Mouse (Mus musculus) regulatory T cell (primary cell): Measurements from ENCODE around the gene Brsk2.

Source experiments
- in situ Hi-C: fragments of 300-600 bp; cut with MboI, MseI; formaldehyde crosslinking; loops from one replicate; pipeline ENCODE4 v1.15.1; 2025; ENCODE audit warnings: high pct_unique_total_duplicates

Gene Brsk2

DNA sequence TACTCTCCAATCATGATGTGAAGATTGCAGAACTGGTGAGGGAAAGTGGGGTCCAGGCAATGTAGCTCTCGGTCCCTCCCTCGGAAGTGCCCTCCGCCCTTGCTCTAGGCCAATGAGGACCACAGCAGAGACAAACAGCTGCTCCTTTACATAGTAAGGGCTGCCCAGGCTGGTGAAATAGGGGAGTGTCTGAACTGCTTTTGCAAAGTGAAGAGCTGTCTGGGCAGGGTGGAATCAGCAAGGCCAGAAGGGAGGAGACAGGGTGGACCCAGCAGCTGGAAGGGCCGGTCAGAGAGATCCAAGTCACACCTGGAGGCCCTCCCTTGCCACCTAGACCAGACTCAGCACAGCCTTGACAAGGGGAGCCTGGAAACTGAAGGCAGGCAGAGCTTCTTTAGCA, 76.4 kb downstream of the Brsk2 start:
- in situ Hi-C loops, result no loop called here

DNA sequence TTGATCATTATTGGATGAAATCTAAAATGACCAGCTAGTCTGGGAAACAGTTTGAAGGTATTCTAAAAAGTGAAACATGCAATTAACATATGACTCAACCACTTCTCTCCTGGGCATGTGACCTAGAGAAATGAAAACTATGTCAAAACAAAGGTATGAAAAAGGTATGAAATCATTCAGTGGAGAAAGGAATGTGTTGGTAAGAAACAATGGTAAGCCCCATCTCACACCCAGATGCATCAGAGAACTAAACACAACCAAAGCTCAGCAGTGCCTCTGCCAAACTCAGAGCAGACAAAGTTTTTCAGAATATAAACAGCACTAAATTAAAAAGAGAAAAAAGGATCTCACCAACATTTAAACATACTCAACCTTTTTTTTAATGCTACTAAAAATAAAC, 80.5 kb downstream of the Brsk2 start:
- in situ Hi-C loops, result no loop called here

DNA sequence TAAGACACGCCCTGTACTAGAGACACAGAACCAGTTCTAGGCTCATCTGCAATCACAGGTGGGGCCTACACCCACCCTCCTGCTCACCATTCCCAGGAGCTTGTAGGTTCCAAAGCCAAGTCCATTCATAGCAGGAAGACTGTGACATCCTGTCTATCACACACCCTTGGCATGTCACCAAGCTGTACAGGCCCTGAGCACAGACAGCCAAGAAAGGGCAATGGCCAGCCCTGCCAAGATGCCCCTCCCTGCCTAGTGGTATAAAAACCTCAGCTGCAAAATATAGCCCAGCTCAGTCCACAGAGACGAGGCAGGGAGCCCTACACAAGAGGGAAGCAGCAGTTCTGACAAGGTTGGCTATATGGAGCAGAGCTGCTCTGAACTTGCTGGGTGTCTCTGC, 84.6 kb downstream of the Brsk2 start:
- in situ Hi-C loops, result no loop called here

DNA sequence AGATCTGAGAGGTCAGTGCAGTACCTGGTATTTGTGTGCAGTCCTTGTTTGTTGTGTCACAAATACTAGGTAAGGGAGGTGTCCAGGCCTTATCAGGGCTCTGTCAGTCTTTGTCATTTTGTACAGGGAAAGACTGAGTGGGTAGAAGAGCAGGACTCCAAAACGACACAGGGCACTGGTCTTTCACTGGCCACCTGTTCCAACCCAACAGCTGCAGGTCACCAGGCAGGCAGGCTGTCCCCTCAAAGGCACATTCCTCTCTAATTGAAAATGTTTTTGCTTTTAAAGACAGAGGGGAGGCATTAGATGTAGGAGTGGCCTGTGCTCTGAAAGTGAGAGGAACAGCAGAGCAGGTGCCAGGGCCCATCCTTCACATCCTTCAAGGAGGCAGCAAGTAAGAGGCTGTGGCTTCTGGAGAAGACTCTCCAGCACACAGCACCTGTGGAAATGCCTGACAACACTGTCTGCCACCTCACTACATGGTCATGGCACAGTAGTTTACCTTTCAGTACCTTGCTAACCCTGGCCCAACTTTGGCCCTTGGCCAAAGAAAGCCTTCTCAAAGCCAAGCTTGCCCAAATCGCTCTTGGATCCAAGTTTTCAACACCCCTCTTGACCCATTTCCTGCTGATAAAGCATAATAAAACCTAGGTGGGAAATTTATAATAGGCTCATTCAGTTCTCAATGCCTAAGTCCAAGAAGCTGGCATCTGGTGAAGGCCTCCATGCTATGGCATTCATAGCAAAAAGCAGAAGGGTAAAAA, 85.7 kb downstream of the Brsk2 start:
- in situ Hi-C loops, result no loop called here

DNA sequence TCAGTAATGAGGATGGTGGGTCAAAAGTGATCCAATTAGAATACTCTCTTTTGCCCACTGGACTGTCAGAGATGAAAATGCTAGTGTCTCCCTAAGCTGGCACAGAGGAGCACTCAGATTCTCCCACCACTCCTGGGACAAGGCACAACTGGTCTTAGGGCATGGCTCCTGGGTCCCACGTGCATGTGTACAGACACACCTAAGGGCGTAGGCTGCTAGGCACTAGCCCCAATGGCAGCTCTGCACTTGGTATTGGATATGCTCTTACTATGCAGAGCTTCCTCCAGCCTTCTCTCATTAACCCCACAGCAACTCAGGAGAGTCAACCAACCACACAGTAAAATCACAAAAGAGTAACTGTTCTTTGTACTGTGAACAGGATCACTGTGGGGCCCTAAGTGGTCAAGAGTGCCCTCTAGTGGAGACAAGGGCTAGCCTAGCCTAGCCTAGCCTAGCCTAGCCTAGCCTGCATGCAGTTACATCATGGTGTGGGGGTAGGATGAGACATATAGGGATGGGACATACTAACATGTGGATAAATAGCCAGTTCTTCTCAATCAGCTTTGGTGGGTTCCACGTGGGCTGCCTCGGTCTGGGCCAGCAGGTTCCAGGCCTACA, 88.1 kb downstream of the Brsk2 start:
- in situ Hi-C loops, result no loop called here

DNA sequence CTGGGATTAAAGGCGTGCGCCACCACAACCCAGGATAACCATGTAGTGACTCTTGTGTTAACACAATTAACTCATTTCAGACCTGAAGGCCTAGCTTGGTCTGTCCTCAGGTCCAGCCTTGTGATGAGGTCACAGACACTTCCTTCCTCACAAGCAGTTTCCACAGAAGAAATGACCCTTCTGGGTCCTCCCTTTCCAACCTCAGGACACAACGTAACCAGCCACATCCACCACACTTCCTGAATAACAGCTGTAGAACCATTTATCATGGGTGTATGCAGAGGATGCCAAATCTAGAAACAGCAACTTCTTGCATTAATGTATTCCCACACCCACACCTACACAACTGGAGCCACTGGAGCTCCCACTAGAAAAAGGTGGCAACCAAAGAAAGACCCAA, 91.2 kb downstream of the Brsk2 start:
- in situ Hi-C loops, result no loop called here

DNA sequence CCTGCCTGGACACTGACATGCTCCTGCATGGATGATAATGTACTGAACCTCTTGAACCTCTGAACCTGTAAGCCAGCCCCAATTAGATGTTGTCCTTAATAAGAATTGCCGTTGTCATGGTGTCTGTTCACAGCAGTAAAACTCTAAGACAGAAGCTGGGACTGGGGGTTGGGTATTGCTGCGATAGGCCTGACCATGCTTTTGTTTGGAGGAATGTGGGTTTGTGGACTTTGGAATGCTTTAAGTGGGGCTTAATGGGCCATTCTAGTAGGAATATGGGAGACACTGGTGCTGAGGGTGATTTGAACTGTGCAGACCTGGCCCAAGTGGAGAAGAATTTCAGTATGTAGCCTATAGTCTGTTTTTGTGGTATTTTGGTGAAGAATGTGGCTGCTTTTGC, 95.8 kb downstream of the Brsk2 start:
- in situ Hi-C loops, result no loop called here

DNA sequence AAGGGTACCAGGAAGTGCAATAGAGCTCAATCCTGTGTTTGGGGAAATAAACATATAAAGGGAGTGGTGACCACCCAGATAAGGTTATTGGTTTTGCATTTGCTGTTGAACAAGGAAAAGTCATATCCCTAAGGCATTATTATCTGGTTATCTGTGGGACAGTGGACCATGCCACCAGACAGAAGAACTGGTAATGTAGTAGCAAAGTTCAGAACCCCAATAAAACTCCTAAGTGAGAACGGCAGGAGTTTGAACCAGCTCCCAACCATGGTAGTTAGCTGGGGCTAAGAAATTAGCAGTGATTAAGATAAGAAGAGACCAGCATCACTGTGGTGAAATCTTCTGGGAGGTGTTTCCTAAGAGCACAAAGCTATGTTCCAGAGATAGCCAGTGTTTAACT, 96.4 kb downstream of the Brsk2 start:
- in situ Hi-C loops, result no loop called here

DNA sequence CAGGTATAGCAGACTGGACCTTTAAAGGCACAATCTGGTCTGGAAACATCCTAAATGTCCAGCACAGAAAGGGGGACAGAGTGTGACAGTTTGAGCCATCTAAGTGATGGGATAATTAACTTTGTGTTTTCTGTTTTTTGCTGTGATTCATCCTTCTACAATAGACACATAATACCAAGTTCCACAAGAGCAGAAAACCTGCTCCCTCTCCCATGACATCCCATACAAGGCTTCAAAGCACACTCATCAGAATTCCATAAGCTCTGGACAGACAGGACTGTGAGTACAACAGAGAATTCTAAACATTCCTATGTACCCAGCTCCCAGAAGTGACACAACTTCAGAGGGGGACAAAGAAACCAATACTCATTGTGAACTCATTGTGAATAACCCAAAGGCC, 101.0 kb downstream of the Brsk2 start:
- in situ Hi-C loops, result no loop called here
